Mouse (Mus musculus): ENCODE measurements at regions not wholly inside any gene's neighbourhood (a gene's known extent, or its start where the extent isn't known, plus 50 kb on each side); places are given as distances from the start of the nearest gene placed in this dataset.

- no peak overlapping the region for H3K27ac ChIP-seq (ENCODE audit: low read length)
- no peaks in the 10 kb centered on the region for H3K9me3 ChIP-seq (ENCODE audit: control insufficient read depth, low read length)
- ATAC-seq, result no peak
- peaks cover 21% of the 10 kb centered on the region for H3K27me3 ChIP-seq (replicated peaks; ENCODE audit: control insufficient read depth, insufficient read depth, low read length)
- H3K4me1 ChIP-seq (replicated peaks; ENCODE audit: control insufficient read depth, insufficient read depth, low read length), result no peaks in the 10 kb centered on the region
- H3K9ac ChIP-seq (replicated peaks; ENCODE audit: low read depth, low read length), result no peak overlapping the region
- no peak overlapping the region for H3K4me2 ChIP-seq (ENCODE audit: low read length)
- H3K36me3 ChIP-seq (ENCODE audit: control insufficient read depth, insufficient read depth), result no peaks in the 10 kb centered on the region
- 63% methylated on average over 7 of the region's 7 CpGs for WGBS
- no peak overlapping the region for H3K4me3 ChIP-seq (replicated peaks; ENCODE audit: low read length)
Measured at GRCm38 (mm10) chr16:23838696-23839095, 52.1 kb downstream of the Sst start.

- 75% methylated on average over 2 of the region's 2 CpGs for WGBS
- no peak for ATAC-seq
- no peak overlapping the region for H3K4me3 ChIP-seq (replicated peaks; ENCODE audit: low read length)
- H3K27ac ChIP-seq (ENCODE audit: low read length), result no peak overlapping the region
- no peaks in the 10 kb centered on the region for H3K4me1 ChIP-seq (replicated peaks; ENCODE audit: control insufficient read depth, insufficient read depth, low read length)
- peaks cover 18% of the 10 kb centered on the region for H3K27me3 ChIP-seq (replicated peaks; ENCODE audit: control insufficient read depth, insufficient read depth, low read length)
- no peak overlapping the region for H3K4me2 ChIP-seq (ENCODE audit: low read length)
- no peaks in the 10 kb centered on the region for H3K9me3 ChIP-seq (ENCODE audit: control insufficient read depth, low read length)
- H3K9ac ChIP-seq (replicated peaks; ENCODE audit: low read depth, low read length), result no peak overlapping the region
- H3K36me3 ChIP-seq (ENCODE audit: control insufficient read depth, insufficient read depth), result no peaks in the 10 kb centered on the region
Measured at GRCm38 (mm10) chr16:23838114-23838513, 52.6 kb downstream of the Sst start.

GRCm38 (mm10) chr16:23834991-23835390 is 55.8 kb downstream of the Sst start:
- Histone ChIP-seq H3K9me3 (ENCODE audit: control insufficient read depth, low read length) (no peaks in the 10 kb centered on the region), H3K4me3 (replicated peaks; ENCODE audit: low read length) (no peak overlapping the region), H3K36me3 (ENCODE audit: control insufficient read depth, insufficient read depth) (no peaks in the 10 kb centered on the region), H3K27me3 (replicated peaks; ENCODE audit: control insufficient read depth, insufficient read depth, low read length) (peaks cover 5% of the 10 kb centered on the region), H3K4me1 (replicated peaks; ENCODE audit: control insufficient read depth, insufficient read depth, low read length) (no peaks in the 10 kb centered on the region), H3K27ac (ENCODE audit: low read length) (no peak overlapping the region), H3K9ac (replicated peaks; ENCODE audit: low read depth, low read length) (no peak overlapping the region), H3K4me2 (ENCODE audit: low read length) (no peak overlapping the region)
- WGBS, result 84% methylated on average over 4 of the region's 4 CpGs
- no peak for ATAC-seq

- H3K4me2 ChIP-seq (ENCODE audit: low read length), result no peak overlapping the region
- H3K9me3 ChIP-seq (ENCODE audit: control insufficient read depth, low read length), result no peaks in the 10 kb centered on the region
- H3K36me3 ChIP-seq (ENCODE audit: control insufficient read depth, insufficient read depth), result no peaks in the 10 kb centered on the region
- no peak overlapping the region for H3K27ac ChIP-seq (ENCODE audit: low read length)
- no peaks in the 10 kb centered on the region for H3K4me1 ChIP-seq (replicated peaks; ENCODE audit: control insufficient read depth, insufficient read depth, low read length)
- H3K4me3 ChIP-seq (replicated peaks; ENCODE audit: low read length), result no peak overlapping the region
- 36% methylated on average over 2 of the region's 2 CpGs for WGBS
- H3K27me3 ChIP-seq (replicated peaks; ENCODE audit: control insufficient read depth, insufficient read depth, low read length), result no peaks in the 10 kb centered on the region; the same call in 1 of the 2 replicates
- H3K9ac ChIP-seq (replicated peaks; ENCODE audit: low read depth, low read length), result no peak overlapping the region
- ATAC-seq, result no peak
Measured at GRCm38 (mm10) chr16:23833603-23834002, 57.2 kb downstream of the Sst start.

DNA sequence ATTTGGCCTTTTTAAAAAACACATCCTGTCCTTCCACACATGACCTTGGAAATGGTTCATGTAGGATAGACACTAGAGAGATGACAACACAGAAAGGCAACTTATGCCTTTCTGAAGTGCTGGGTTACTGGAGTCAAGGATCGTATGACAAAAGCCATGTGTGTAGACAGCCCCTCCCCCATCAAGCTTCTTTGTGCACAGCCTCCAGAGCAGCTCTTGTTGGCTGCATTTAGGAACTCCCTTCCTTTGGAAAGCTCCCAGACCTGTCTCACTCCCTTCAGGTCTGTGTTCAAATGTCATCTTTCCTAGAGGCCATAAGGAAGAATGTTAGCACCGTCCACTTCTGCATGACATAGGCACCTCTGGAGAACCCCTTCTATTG is 57.7 kb downstream of the Sst start:
- Histone ChIP-seq H3K4me1 (replicated peaks; ENCODE audit: control insufficient read depth, insufficient read depth, low read length) (no peaks in the 10 kb centered on the region), H3K9ac (replicated peaks; ENCODE audit: low read depth, low read length) (no peak overlapping the region), H3K9me3 (ENCODE audit: control insufficient read depth, low read length) (no peaks in the 10 kb centered on the region), H3K4me3 (replicated peaks; ENCODE audit: low read length) (no peak overlapping the region), H3K27ac (ENCODE audit: low read length) (no peak overlapping the region), H3K27me3 (replicated peaks; ENCODE audit: control insufficient read depth, insufficient read depth, low read length) (no peaks in the 10 kb centered on the region; the same call in 1 of the 2 replicates), H3K4me2 (ENCODE audit: low read length) (no peak overlapping the region), H3K36me3 (ENCODE audit: control insufficient read depth, insufficient read depth) (no peaks in the 10 kb centered on the region)
- ATAC-seq, result no peak
- WGBS, result 55% methylated on average over 2 of the region's 2 CpGs

- Histone ChIP-seq H3K4me1 (replicated peaks; ENCODE audit: control insufficient read depth, insufficient read depth, low read length) (no peaks in the 10 kb centered on the region), H3K4me2 (ENCODE audit: low read length) (no peak overlapping the region), H3K36me3 (ENCODE audit: control insufficient read depth, insufficient read depth) (no peaks in the 10 kb centered on the region), H3K4me3 (replicated peaks; ENCODE audit: low read length) (no peak overlapping the region), H3K27me3 (replicated peaks; ENCODE audit: control insufficient read depth, insufficient read depth, low read length) (no peaks in the 10 kb centered on the region; the same call in 1 of the 2 replicates), H3K9me3 (ENCODE audit: control insufficient read depth, low read length) (no peaks in the 10 kb centered on the region), H3K27ac (ENCODE audit: low read length) (no peak overlapping the region), H3K9ac (replicated peaks; ENCODE audit: low read depth, low read length) (no peak overlapping the region)
- no peak for ATAC-seq
- 67% methylated on average over 9 of the region's 9 CpGs for WGBS
Measured at GRCm38 (mm10) chr16:23832393-23833041, 58.2 kb downstream of the Sst start.

GRCm38 (mm10) chr16:23825662-23826061 is 65.1 kb downstream of the Sst start:
- no peaks in the 10 kb centered on the region for H3K9me3 ChIP-seq (ENCODE audit: control insufficient read depth, low read length)
- no peak overlapping the region for H3K4me3 ChIP-seq (replicated peaks; ENCODE audit: low read length)
- no peaks in the 10 kb centered on the region for H3K4me1 ChIP-seq (replicated peaks; ENCODE audit: control insufficient read depth, insufficient read depth, low read length)
- ATAC-seq, result no peak
- no peak overlapping the region for H3K27ac ChIP-seq (ENCODE audit: low read length)
- no peak overlapping the region for H3K4me2 ChIP-seq (ENCODE audit: low read length)
- H3K36me3 ChIP-seq (ENCODE audit: control insufficient read depth, insufficient read depth), result no peaks in the 10 kb centered on the region
- no peak overlapping the region for H3K9ac ChIP-seq (replicated peaks; ENCODE audit: low read depth, low read length)
- WGBS, result 90% methylated on average over 5 of the region's 5 CpGs
- H3K27me3 ChIP-seq (replicated peaks; ENCODE audit: control insufficient read depth, insufficient read depth, low read length), result no peaks in the 10 kb centered on the region

DNA sequence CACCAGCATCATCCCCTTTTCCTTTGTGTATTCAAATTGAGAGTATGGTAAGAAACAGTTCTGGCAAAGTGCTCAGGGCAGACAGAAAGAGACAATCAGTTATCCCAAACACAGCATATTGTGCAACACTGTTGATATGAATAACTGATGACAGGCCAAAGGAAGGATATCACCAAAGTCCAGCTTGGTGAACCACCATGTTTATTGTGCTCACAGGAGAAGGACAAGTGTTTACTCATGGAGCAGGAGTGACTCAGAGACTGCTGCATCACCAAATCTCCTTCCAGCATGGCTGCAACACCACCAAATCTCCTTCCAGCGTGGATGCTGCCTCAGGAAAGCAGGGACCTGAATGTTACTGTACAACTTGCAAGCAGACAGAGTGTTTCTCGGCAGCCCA is 105.5 kb downstream of the Sst start:
- H3K4me1 ChIP-seq (replicated peaks; ENCODE audit: control insufficient read depth, insufficient read depth, low read length), result no peaks in the 10 kb centered on the region

GRCm38 (mm10) chr16:23784021-23784897 is 106.5 kb downstream of the Sst start:
- Histone ChIP-seq H3K9me3 (ENCODE audit: control insufficient read depth, low read length) (no peaks in the 10 kb centered on the region), H3K27ac (ENCODE audit: low read length) (no peak overlapping the region), H3K27me3 (replicated peaks; ENCODE audit: control insufficient read depth, insufficient read depth, low read length) (no peaks in the 10 kb centered on the region), H3K9ac (replicated peaks; ENCODE audit: low read depth, low read length) (no peak overlapping the region), H3K4me2 (ENCODE audit: low read length) (no peak overlapping the region), H3K4me1 (replicated peaks; ENCODE audit: control insufficient read depth, insufficient read depth, low read length) (no peaks in the 10 kb centered on the region), H3K4me3 (replicated peaks; ENCODE audit: low read length) (no peak overlapping the region), H3K36me3 (ENCODE audit: control insufficient read depth, insufficient read depth) (no peaks in the 10 kb centered on the region)
- WGBS, result 58% methylated on average over 6 of the region's 6 CpGs
- ATAC-seq, result no peak

More for the DNA sequence above, 105.5 kb downstream of the Sst start:
- no peak overlapping the region for H3K4me3 ChIP-seq (replicated peaks; ENCODE audit: low read length)
- no peaks in the 10 kb centered on the region for H3K27me3 ChIP-seq (replicated peaks; ENCODE audit: control insufficient read depth, insufficient read depth, low read length)
- WGBS, result 77% methylated on average over 2 of the region's 2 CpGs
- no peak for ATAC-seq
- no peaks in the 10 kb centered on the region for H3K9me3 ChIP-seq (ENCODE audit: control insufficient read depth, low read length)
- H3K36me3 ChIP-seq (ENCODE audit: control insufficient read depth, insufficient read depth), result no peaks in the 10 kb centered on the region
- no peak overlapping the region for H3K27ac ChIP-seq (ENCODE audit: low read length)
- no peak overlapping the region for H3K4me2 ChIP-seq (ENCODE audit: low read length)
- H3K9ac ChIP-seq (replicated peaks; ENCODE audit: low read depth, low read length), result no peak overlapping the region
